Mouse (Mus musculus): ENCODE measurements around the gene Sod2.

DNA sequence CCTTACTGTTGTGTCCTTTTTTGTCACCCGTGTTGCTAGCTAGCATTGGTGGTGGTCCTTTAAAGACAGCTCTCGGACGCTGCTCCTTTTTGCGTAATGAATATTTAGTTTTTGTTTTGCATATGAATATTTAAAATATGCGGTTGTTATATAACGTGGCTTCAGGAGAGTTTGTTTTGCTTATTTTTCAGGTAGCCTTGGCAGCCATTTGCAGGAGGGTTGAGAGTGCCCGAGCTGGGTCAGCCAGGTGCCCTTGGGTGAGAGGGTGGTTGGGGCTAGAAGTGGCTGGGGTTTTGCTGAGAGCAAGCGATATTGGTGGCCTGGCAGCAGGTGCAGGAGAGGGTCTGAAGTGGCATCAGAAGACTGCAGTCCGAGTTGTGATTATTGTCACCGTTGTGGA, 1.9 kb downstream of the Sod2 start:
- TF ChIP-seq TCF12 (IDR thresholded peaks at IDR 0.05; ENCODE audit: low read depth, low read length) (no peak), CTCF (IDR thresholded peaks at IDR 0.05 in 2 of 3, conservative IDR thresholded peaks at IDR 0.05 in 1 of 3; ENCODE audit: control insufficient read depth in 1 of 3, insufficient read depth in 1 of 3, low read depth in 2 of 3, low read length in 3 of 3, poor library complexity in 1 of 3, severe bottlenecking in 1 of 3) (no peak)

Data from MEL (cell line).